Mouse (Mus musculus): ENCODE results near the gene Pnmal1. TPM values are rescaled to one million over a fixed set of nuclear protein-coding genes. Genes with fewer than 3 reads are reported as not detected.

Pnmal1 gene
- total and polyA plus RNA-seq, 2 experiments from 2014 or later, result 61.5 to 64.8 TPM

DNA sequence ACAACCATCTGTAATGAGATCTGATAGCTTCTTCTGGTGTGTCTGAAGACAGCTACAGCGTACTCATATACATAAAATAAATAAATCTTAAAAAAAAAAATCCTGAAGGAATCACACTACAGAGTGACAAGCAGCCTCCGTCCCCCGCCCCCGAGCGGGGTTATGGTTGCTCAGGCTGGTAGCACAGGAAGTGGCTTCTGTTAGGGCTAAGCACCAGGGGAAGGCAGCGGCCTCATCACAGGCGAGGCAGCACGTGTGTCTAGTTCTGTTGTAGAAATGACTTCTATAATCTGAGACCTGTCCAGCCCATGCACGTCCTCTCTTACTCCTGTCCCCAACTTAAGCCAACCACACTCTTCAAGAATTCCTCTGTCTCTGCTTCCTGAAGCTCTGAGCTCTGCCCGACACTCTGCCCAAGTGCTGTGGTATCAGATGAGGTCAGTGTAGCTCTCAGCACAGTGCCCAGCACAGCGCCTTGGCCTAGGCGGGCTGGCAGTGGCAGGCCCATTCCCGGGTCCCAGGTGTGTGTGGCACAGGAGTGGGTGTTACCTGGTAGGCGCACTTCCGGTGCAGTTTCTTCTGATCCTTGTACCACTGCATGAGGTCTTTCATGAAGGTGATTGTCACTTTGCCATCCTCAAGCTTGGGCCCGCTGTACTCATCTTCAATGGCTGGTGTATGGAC is 50.0 kb downstream of the Pnmal1 start:
- ATAC-seq (no peak), DNase-seq (no peak)
- Histone ChIP-seq H3K36me3 (ENCODE audit: insufficient read depth) (peaks cover 94% of the 10 kb centered on the region), H3K27ac (ENCODE audit: low read depth, low read length) (no peak overlapping the region), H3K4me1 (ENCODE audit: insufficient read depth) (no peaks in the 10 kb centered on the region), H3K4me3 (ENCODE audit: low read depth, low read length) (no peak overlapping the region), H3K9ac (no peak overlapping the region), H3K9me3 (ENCODE audit: low read length) (no peaks in the 10 kb centered on the region), H3K4me2 (ENCODE audit: low read depth) (no peak overlapping the region), H3K27me3 (ENCODE audit: insufficient read depth, low read length) (no peaks in the 10 kb centered on the region)
- no peak for TF ChIP-seq CTCF (IDR thresholded peaks at IDR 0.05; ENCODE audit: low read depth)
- 94% methylated on average over 16 of the region's 16 CpGs for WGBS

DNA sequence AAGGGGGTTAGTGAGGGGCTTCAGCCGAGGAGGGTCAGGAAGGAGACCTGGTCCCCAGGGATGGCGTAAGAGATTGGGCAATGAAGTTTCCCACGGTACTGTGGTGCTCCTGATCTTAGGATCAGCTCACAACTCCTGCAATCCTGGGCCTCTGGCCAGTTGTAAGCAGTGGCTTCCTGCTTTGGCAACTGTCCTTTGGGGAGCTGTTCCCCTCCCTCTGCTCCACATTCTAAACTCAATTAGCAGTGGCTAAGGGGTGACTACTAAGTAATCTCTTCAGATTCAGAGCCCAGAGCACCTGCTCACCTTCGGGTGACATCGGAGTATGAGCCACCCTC is 50.5 kb downstream of the Pnmal1 start:
- no peak overlapping the region for H3K9ac ChIP-seq
- DNase-seq (no peak), ATAC-seq (no peak)
- no peaks in the 10 kb centered on the region for H3K4me1 ChIP-seq (ENCODE audit: insufficient read depth)
- TF ChIP-seq CTCF (IDR thresholded peaks at IDR 0.05; ENCODE audit: low read depth), result no peak
- H3K4me3 ChIP-seq (ENCODE audit: low read depth, low read length), result no peak overlapping the region
- no peak overlapping the region for H3K4me2 ChIP-seq (ENCODE audit: low read depth)
- H3K36me3 ChIP-seq (ENCODE audit: insufficient read depth), result peaks cover 94% of the 10 kb centered on the region
- H3K27me3 ChIP-seq (ENCODE audit: insufficient read depth, low read length), result no peaks in the 10 kb centered on the region
- H3K27ac ChIP-seq (ENCODE audit: low read depth, low read length), result no peak overlapping the region
- H3K9me3 ChIP-seq (ENCODE audit: low read length), result no peaks in the 10 kb centered on the region
- WGBS, result 87% methylated on average over 5 of the region's 5 CpGs

DNA sequence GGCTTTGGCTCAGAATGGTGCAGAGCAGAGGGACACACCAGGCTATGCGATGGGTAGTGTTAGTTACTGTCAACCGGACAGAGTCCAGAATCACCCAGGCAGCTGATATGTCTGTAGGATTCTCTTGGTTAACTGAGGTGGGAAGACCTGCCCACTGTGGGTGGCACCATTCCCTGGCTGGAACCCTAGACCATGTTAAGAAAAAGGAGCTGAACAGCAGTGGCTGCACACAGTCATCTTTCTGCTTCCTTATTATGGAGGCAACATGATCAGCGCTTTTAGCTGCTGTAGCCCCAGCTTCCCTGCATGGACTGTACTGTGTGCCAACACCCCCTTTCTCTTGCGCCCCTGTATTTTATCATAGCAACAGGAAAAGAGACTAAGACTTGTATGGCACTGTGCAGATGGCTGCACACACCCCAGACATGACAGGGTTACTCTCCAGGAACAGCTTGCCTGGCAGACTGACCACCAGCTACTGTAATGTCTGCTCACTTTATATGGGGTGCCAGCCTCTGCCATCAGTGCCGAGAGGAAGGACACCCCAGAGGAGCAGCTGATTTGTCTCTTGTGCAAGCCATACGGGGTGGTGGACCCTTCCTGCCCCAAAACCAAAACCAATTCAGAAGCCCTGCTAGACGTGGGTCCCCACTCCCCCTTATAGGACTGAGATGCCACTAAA is 52.6 kb downstream of the Pnmal1 start:
- Histone ChIP-seq H3K4me2 (ENCODE audit: low read depth) (no peak overlapping the region), H3K4me1 (ENCODE audit: insufficient read depth) (0 out of 2 replicates have a peak, but pooled peaks cover under 1% of the 10 kb centered on the region), H3K36me3 (ENCODE audit: insufficient read depth) (peaks cover 82% of the 10 kb centered on the region), H3K9ac (no peak overlapping the region), H3K27me3 (ENCODE audit: insufficient read depth, low read length) (no peaks in the 10 kb centered on the region), H3K27ac (ENCODE audit: low read depth, low read length) (no peak overlapping the region), H3K9me3 (ENCODE audit: low read length) (no peaks in the 10 kb centered on the region), H3K4me3 (ENCODE audit: low read depth, low read length) (no peak overlapping the region)
- no peak for TF ChIP-seq CTCF (IDR thresholded peaks at IDR 0.05; ENCODE audit: low read depth)
- DNase-seq (no peak), ATAC-seq (no peak)
- WGBS, result 91% methylated on average over 7 of the region's 7 CpGs

Other genes starting within 250 kb of the Pnmal1 start
- gene Ceacam9, start 237.8 kb upstream of the Pnmal1 start, total RNA-seq (2014; rRNA removed), result not detected in 2 replicates
- 0.13 and 0.18 TPM in 2 replicates for gene Ceacam9, start 237.8 kb upstream of the Pnmal1 start, polyA plus RNA-seq (2015; fragmentation: Nextera tagmentation; extraction: Ambion mirVana)
- 519 and 565 TPM in 2 replicates for gene Ap2s1, start 221.3 kb upstream of the Pnmal1 start, total RNA-seq (2014; rRNA removed)
- gene Ap2s1, start 221.3 kb upstream of the Pnmal1 start, polyA plus RNA-seq (2015; fragmentation: Nextera tagmentation; extraction: Ambion mirVana), result 566 and 578 TPM in 2 replicates
- gene Slc1a5, start 178.3 kb upstream of the Pnmal1 start, total RNA-seq (2014; rRNA removed), result 6.3 and 9.3 TPM in 2 replicates
- 7.2 and 7.5 TPM in 2 replicates for gene Slc1a5, start 178.3 kb upstream of the Pnmal1 start, polyA plus RNA-seq (2015; fragmentation: Nextera tagmentation; extraction: Ambion mirVana)
- gene Strn4, start 143.8 kb upstream of the Pnmal1 start, total RNA-seq (2014; rRNA removed), result 240 and 243 TPM in 2 replicates
- gene Strn4, start 143.8 kb upstream of the Pnmal1 start, polyA plus RNA-seq (2015; fragmentation: Nextera tagmentation; extraction: Ambion mirVana), result 168 and 169 TPM in 2 replicates
- 40.0 and 54.6 TPM in 2 replicates for gene Fkrp, start 142.9 kb upstream of the Pnmal1 start, total RNA-seq (2014; rRNA removed)
- 31.7 and 37.8 TPM in 2 replicates for gene Fkrp, start 142.9 kb upstream of the Pnmal1 start, polyA plus RNA-seq (2015; fragmentation: Nextera tagmentation; extraction: Ambion mirVana)
- 2.9 and 3.9 TPM in 2 replicates for gene Prkd2, start 116.8 kb upstream of the Pnmal1 start, total RNA-seq (2014; rRNA removed)
- gene Prkd2, start 116.8 kb upstream of the Pnmal1 start, polyA plus RNA-seq (2015; fragmentation: Nextera tagmentation; extraction: Ambion mirVana), result 2.7 and 4.0 TPM in 2 replicates
- 69.0 and 70.3 TPM in 2 replicates for gene Dact3, start 84.4 kb upstream of the Pnmal1 start, total RNA-seq (2014; rRNA removed)
- 7.8 and 8.6 TPM in 2 replicates for gene Dact3, start 84.4 kb upstream of the Pnmal1 start, polyA plus RNA-seq (2015; fragmentation: Nextera tagmentation; extraction: Ambion mirVana)
- gene Gng8, start 67.9 kb upstream of the Pnmal1 start, total RNA-seq (2014; rRNA removed), result not detected in 2 replicates
- 9.3 and 16.4 TPM in 2 replicates for gene Gng8, start 67.9 kb upstream of the Pnmal1 start, polyA plus RNA-seq (2015; fragmentation: Nextera tagmentation; extraction: Ambion mirVana)
- gene Ptgir, start 53.2 kb upstream of the Pnmal1 start, total RNA-seq (2014; rRNA removed), result 0.15 TPM in 1 of 2 replicates, not detected in the other
- 0.08 and 0.09 TPM in 2 replicates for gene Ptgir, start 53.2 kb upstream of the Pnmal1 start, polyA plus RNA-seq (2015; fragmentation: Nextera tagmentation; extraction: Ambion mirVana)
- 1,323 and 1,444 TPM in 2 replicates for gene Calm3, start 35.6 kb upstream of the Pnmal1 start, total RNA-seq (2014; rRNA removed)
- 403 and 424 TPM in 2 replicates for gene Calm3, start 35.6 kb upstream of the Pnmal1 start, polyA plus RNA-seq (2015; fragmentation: Nextera tagmentation; extraction: Ambion mirVana)
- 98.9 and 133 TPM in 2 replicates for gene Pnmal2, start 15.0 kb upstream of the Pnmal1 start, total RNA-seq (2014; rRNA removed)
- gene Pnmal2, start 15.0 kb upstream of the Pnmal1 start, polyA plus RNA-seq (2015; fragmentation: Nextera tagmentation; extraction: Ambion mirVana), result 87.5 and 134 TPM in 2 replicates
- 34.9 and 40.0 TPM in 2 replicates for gene Gm42372, start 23.4 kb downstream of the Pnmal1 start, total RNA-seq (2014; rRNA removed)
- 4.0 and 5.9 TPM in 2 replicates for gene Gm42372, start 23.4 kb downstream of the Pnmal1 start, polyA plus RNA-seq (2015; fragmentation: Nextera tagmentation; extraction: Ambion mirVana)
- 4.0 and 5.2 TPM in 2 replicates for gene Ccdc8, start 33.0 kb downstream of the Pnmal1 start, total RNA-seq (2014; rRNA removed)
- gene Ccdc8, start 33.0 kb downstream of the Pnmal1 start, polyA plus RNA-seq (2015; fragmentation: Nextera tagmentation; extraction: Ambion mirVana), result 1.5 and 2.0 TPM in 2 replicates
- gene Ppp5c, start 68.2 kb downstream of the Pnmal1 start, total RNA-seq (2014; rRNA removed), result 56.6 and 65.7 TPM in 2 replicates
- 129 and 137 TPM in 2 replicates for gene Ppp5c, start 68.2 kb downstream of the Pnmal1 start, polyA plus RNA-seq (2015; fragmentation: Nextera tagmentation; extraction: Ambion mirVana)
- gene Hif3a, start 102.7 kb downstream of the Pnmal1 start, total RNA-seq (2014; rRNA removed), result 7.2 and 12.2 TPM in 2 replicates
- gene Hif3a, start 102.7 kb downstream of the Pnmal1 start, polyA plus RNA-seq (2015; fragmentation: Nextera tagmentation; extraction: Ambion mirVana), result 1.1 and 2.0 TPM in 2 replicates
- gene Psg16, start 114.4 kb downstream of the Pnmal1 start, total RNA-seq (2014; rRNA removed), result 2.3 and 5.1 TPM in 2 replicates
- 3.3 and 5.7 TPM in 2 replicates for gene Psg16, start 114.4 kb downstream of the Pnmal1 start, polyA plus RNA-seq (2015; fragmentation: Nextera tagmentation; extraction: Ambion mirVana)
- gene Ceacam3, start 190.6 kb downstream of the Pnmal1 start, total RNA-seq (2014; rRNA removed), result 0.15 and 0.24 TPM in 2 replicates
- gene Ceacam3, start 190.6 kb downstream of the Pnmal1 start, polyA plus RNA-seq (2015; fragmentation: Nextera tagmentation; extraction: Ambion mirVana), result not detected in 2 replicates
- 0.14 TPM in 1 of 2 replicates, not detected in the other for gene Psg29, start 243.8 kb downstream of the Pnmal1 start, total RNA-seq (2014; rRNA removed)
- not detected in 2 replicates for gene Psg29, start 243.8 kb downstream of the Pnmal1 start, polyA plus RNA-seq (2015; fragmentation: Nextera tagmentation; extraction: Ambion mirVana)

Data from forebrain, postnatal 0 days (tissue).